Mouse (Mus musculus) left cerebral cortex, postnatal 36 days (tissue): ENCODE measurements at regions not wholly inside any gene's neighbourhood (a gene's known extent, or its start where the extent isn't known, plus 50 kb on each side); places are given as distances from the start of the nearest gene placed in this dataset.

Source experiments
- DNase-seq, 2 experiments: peaks; one replicate each; pipeline ENCODE4 v3.0.0; 2021 to 2022; ENCODE audit warnings: low spot score in 2 of 2, mixed read lengths in 1 of 2
- intact Hi-C: fragments of 180-260 bp; cut with DNase I; formaldehyde crosslinking; loops from one replicate; pipeline ENCODE4 v1.15.1; 2025

- intact Hi-C loops: no loop called here
- DNase-seq: no peak
These were observed 374.4 kb upstream of the Cd180 start for GRCm38 (mm10) chr13:102318891-102319404.

DNA sequence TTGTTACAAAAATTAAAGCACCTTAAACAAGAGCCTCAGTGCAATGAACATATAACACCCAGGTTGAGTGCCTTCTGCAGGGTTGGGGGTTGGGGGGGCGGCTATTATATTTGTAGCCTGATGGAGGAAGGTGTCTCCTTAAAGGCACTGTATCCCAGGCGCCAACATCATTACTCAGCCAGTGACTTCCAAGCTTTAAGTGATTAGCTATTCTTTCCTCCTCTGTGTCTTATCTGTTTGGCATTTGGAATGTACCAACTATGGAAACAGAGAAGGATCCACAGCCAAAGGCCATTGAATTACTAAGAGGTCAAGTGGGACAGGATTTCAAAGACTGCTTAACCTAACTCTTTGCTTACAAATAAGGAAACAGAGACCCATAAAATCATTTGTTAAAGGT is 373.9 kb upstream of the Cd180 start:
- intact Hi-C loops: no loop called here
- no peak for DNase-seq

- intact Hi-C loops: no loop called here
- no peak for DNase-seq
These were observed 369.5 kb upstream of the Cd180 start for GRCm38 (mm10) chr13:102323876-102324275.

GRCm38 (mm10) chr13:102326003-102326402 is 367.4 kb upstream of the Cd180 start:
- intact Hi-C loops: no loop called here
- DNase-seq: no peak

DNA sequence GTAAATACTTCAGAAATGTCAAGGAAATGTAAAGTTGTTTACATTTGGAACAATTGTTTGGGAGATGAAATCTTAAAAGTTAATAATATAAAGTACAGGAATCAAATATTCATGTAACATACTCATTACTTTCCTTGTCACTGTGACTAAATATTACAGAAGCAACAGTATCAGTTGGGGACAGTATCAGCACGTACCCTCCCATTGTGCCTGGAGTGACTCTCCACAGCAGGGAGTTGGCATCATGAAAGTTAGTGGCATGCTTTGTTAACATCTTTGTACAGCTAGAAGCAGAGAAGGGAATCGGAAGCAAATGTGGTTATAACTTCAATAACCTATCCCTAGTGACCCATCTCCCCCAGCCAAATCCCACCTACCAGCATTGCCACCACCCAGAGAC is 366.8 kb upstream of the Cd180 start:
- intact Hi-C loops: no loop called here
- no peak for DNase-seq

- intact Hi-C loops: loop anchor here (10.0 kb wide), 1 partner anchor 429 kb away; no protein-coding TSS in a partner anchor
- DNase-seq: no peak
These were observed 359.7 kb upstream of the Cd180 start for GRCm38 (mm10) chr13:102333667-102334066.

DNA sequence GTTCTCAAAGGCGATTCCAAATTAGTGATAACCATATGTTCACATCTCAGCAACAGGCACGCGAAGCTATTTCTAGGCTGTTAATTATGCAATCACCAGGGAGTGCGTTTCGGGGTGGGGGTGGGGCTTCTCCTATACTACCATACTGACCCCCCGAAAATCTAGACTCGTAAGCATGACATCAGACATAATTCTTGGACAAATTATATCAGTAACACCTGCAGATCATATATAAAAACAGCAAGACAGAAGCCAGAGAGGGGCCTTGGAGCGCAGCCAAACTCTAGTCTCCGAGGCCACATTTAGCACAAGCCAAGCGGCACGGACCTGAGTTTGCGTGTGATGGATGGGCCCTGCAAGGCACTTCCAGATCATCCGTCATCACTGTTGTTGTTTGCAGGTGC is 359.2 kb upstream of the Cd180 start:
- intact Hi-C loops: loop anchor here (10.0 kb wide), 1 partner anchor 429 kb away; no protein-coding TSS in a partner anchor
- DNase-seq: peak; percentile 25 to 32

- intact Hi-C loops: loop anchor here (10.0 kb wide), 1 partner anchor 618 kb away; no protein-coding TSS in a partner anchor
- peak in 1 of 2 experiments; percentile 32 for DNase-seq
These were observed 350.1 kb upstream of the Cd180 start for GRCm38 (mm10) chr13:102343236-102343635.

- intact Hi-C loops: loop anchor here (10.0 kb wide), 1 partner anchor 620 kb away; no protein-coding TSS in a partner anchor
- DNase-seq: no peak
These were observed 348.6 kb upstream of the Cd180 start for GRCm38 (mm10) chr13:102344606-102345269.

- intact Hi-C loops: loop anchor here (10.0 kb wide), 1 partner anchor 625 kb away; no protein-coding TSS in a partner anchor
- no peak for DNase-seq
These were observed 343.9 kb upstream of the Cd180 start for GRCm38 (mm10) chr13:102349493-102349892.

DNA sequence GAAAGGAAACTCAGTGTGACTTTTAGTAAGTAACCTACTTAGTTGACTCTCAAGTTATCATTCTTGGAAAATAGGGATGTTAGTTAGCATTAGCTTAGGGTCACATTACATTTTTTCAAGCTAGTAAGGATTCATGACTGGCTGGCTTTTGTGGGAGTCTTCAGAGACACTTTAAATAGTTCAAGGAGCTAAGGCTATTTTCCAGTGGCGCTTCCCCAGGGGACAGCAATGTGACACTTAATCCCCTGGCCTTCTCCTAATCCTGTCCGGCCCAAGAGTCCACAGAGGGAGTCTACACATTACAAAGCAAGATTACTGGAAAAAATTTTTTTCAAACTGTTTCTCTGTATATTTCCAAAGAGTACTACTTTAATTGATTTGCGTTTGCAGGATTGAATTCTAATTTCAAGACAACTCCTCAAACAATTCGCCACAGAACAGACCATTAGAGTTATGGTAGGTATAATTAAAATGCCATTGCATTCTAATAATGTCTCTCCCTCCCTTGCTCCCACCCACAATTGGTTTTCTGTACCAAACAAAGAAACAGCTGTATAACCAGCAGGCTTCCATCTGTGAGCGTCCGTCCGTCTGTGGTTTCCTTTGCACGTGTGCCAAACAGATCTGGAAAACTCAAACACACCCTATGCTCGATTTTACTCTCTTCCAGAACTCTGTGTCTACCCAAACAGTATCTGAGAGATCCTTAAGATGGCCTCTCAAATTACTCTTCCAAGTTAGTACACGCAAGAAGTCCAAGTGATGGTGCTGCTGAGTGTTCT is 341.1 kb upstream of the Cd180 start:
- no peak for DNase-seq
- intact Hi-C loops: no loop called here

DNA sequence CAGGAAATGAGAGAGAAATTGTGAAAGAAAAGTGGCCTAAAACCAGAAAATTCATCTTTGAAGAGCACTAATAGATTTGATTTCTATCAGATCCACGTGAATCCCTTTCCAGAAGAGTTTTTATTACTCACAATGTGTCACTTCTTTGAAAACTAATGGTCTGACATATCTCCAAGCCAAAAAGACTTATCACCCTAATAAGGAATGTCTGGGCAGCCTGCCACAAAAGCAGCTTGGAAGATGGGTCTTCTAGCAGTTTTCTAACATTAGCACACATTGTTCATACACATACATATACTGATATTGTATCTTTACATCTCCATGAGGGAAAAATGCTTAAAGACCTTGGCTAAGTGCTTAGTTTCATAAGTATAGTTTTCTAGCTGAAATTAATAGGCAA is 337.8 kb upstream of the Cd180 start:
- no peak for DNase-seq

DNA sequence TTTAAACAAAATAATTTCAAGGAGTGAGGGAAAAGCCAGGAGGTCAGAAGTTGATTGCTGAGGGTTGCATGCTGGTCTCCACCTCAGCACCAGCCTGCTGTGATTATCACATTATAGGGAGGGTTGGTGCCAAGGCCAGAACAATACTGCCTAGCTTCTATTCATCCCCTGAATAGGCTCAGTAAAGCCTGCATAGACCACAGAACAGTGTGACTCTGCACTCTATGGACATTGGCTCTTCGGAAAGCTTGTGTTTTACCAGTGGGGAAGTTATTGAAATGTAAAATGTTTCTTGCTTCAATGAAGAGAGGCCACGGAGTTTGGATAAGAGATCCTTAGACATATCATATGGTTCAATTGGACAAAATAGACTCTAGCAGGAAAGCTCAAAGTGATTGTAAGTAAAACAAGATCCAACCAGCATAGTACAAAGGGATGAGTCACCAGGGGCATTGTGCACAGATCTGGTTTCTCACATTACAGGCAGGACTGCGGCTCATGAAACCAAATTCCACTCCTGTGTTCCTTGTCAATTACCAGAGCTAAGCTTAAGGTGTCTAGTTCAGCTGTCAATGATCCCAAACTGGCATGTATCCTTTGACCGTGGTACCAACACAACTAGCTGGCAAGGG is 320.8 kb upstream of the Cd180 start:
- intact Hi-C loops: no loop called here
- DNase-seq: no peak

More for the DNA sequence above, 337.8 kb upstream of the Cd180 start:
- intact Hi-C loops: no loop called here

GRCm38 (mm10) chr13:102380667-102381066 is 312.7 kb upstream of the Cd180 start:
- no peak for DNase-seq
- intact Hi-C loops: no loop called here

- intact Hi-C loops: no loop called here
- no peak for DNase-seq
These were observed 301.4 kb upstream of the Cd180 start for GRCm38 (mm10) chr13:102391911-102392310.

DNA sequence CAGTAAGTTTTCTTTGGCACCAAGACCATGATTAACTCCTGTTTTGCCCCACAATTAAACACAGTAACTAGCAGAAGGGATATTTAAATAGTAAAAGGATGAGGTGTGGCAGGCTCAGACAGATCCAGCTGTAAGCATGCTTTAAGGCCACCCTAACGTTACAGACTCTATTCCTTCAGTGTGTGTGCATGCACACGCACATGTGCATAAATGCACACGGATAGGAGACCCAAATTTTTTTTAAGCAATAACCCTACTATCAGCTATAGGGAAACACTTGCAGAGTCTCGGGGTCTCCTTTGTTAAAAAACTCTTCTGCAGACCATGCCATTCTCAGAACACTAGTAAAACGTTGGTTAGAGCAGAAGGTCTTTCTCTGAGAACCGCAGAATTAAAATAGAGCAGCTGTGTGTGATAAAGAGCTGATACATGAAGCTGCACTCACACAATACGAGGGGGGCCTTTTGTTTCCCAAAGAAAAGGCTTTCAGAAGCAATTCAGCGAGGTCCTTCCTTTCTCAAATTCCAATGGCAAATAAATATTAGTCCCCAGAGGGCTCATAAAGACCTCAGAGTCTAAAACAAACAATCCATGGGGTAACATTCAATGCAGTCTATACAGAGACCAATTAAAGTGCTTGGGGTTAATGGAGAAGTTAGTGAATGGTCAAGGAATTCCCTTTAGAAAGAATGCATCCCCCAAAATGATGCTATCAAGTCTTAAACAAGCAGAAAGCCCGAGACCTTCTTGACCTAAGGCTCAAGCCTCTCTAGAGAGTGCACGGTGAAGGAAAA is 300.3 kb upstream of the Cd180 start:
- DNase-seq: no peak
- intact Hi-C loops: no loop called here

GRCm38 (mm10) chr13:102393662-102393970 is 299.7 kb upstream of the Cd180 start:
- no peak for DNase-seq
- intact Hi-C loops: no loop called here

GRCm38 (mm10) chr13:102394057-102394456 is 299.3 kb upstream of the Cd180 start:
- DNase-seq: no peak
- intact Hi-C loops: no loop called here

DNA sequence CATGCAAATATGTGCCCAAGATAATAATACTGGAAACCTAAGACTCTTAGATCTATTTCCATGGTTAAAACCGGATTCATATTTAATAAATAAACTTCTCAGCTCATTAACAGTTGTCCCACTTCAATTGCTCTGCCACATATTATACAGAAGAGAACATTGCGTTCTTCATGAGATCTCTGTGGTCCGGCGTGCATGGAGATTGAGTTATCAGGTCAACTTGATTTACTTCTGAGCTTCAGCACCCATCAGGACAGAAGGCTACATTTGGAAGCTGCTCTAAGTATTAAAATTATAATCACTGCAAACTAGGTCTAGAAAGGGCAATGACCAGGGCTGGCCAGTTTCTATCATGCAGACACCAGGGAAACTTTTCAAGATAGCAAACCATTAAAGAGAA is 295.9 kb upstream of the Cd180 start:
- DNase-seq: no peak
- intact Hi-C loops: no loop called here

DNA sequence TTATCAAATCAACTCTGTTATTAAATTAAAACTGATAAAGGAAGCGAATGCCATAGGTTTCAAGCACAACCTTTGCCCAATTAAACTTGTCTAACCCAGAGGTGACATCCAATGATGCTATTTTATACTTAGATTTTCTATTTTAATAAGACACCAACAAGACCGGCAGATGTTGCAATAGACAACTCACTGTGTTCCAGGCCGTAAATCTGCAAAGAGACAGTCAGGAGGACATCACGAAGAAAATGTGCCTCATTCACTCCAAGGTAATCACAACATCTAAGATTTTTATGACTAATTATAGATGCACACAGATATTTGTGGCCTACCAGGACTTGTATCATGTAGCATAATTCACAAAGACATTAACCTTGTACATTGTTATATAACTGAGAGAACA is 281.5 kb upstream of the Cd180 start:
- no peak for DNase-seq
- intact Hi-C loops: no loop called here
